Mouse (Mus musculus): Measurements from ENCODE around the gene Mosmo. TPM values are rescaled to one million over a fixed set of nuclear protein-coding genes. Genes with fewer than 3 reads are reported as not detected.
A peak's percentile ranks its signal among the peaks of the same experiment; 100 is the strongest.

The Mosmo gene
- total and polyA plus RNA-seq, 2 experiments from 2014 or later = 11.8 to 35.0 TPM

GRCm38 (mm10) chr7:120684731-120685161 is 7.3 kb downstream of the Mosmo start:
- Histone ChIP-seq H3K9me3 (ENCODE audit: low read length) (no peaks in the 10 kb centered on the region), H3K36me3 (ENCODE audit: insufficient read depth) (no peaks in the 10 kb centered on the region), H3K4me2 (ENCODE audit: low read depth) (no peak overlapping the region), H3K27ac (ENCODE audit: low read depth, low read length) (no peak overlapping the region), H3K9ac (no peak overlapping the region), H3K27me3 (ENCODE audit: insufficient read depth, low read length) (no peaks in the 10 kb centered on the region), H3K4me1 (ENCODE audit: insufficient read depth) (peaks cover 20% of the 10 kb centered on the region), H3K4me3 (ENCODE audit: low read depth, low read length) (no peak overlapping the region)
- ATAC-seq = peak; percentile 80
- TF ChIP-seq CTCF (IDR thresholded peaks at IDR 0.05; ENCODE audit: low read depth) = no peak
- DNase-seq = no peak
- 52% methylated on average over 2 of the region's 2 CpGs for WGBS

GRCm38 (mm10) chr7:120685227-120685626 is 7.8 kb downstream of the Mosmo start:
- H3K4me3 ChIP-seq (ENCODE audit: low read depth, low read length) = no peak overlapping the region
- no peak overlapping the region for H3K4me2 ChIP-seq (ENCODE audit: low read depth)
- H3K9ac ChIP-seq = no peak overlapping the region
- no peaks in the 10 kb centered on the region for H3K27me3 ChIP-seq (ENCODE audit: insufficient read depth, low read length)
- H3K36me3 ChIP-seq (ENCODE audit: insufficient read depth) = no peaks in the 10 kb centered on the region
- no peak for TF ChIP-seq CTCF (IDR thresholded peaks at IDR 0.05; ENCODE audit: low read depth)
- peaks cover 15% of the 10 kb centered on the region for H3K4me1 ChIP-seq (ENCODE audit: insufficient read depth)
- 50% methylated on average over 6 of the region's 6 CpGs for WGBS
- no peaks in the 10 kb centered on the region for H3K9me3 ChIP-seq (ENCODE audit: low read length)
- DNase-seq (peak; percentile 36), ATAC-seq (peak; percentile 49; the same call in 1 of the 2 replicates)
- H3K27ac ChIP-seq (ENCODE audit: low read depth, low read length) = no peak overlapping the region

- peak; percentile 15; the same call in 1 of the 2 replicates for TF ChIP-seq CTCF (IDR thresholded peaks at IDR 0.05; ENCODE audit: low read depth)
- 79% methylated on average over 4 of the region's 4 CpGs for WGBS
- H3K4me2 ChIP-seq (ENCODE audit: low read depth) = no peak overlapping the region
- H3K27me3 ChIP-seq (ENCODE audit: insufficient read depth, low read length) = no peaks in the 10 kb centered on the region
- H3K9me3 ChIP-seq (ENCODE audit: low read length) = no peaks in the 10 kb centered on the region
- H3K4me1 ChIP-seq (ENCODE audit: insufficient read depth) = 0 out of 2 replicates have a peak, but pooled peaks cover 5% of the 10 kb centered on the region
- H3K27ac ChIP-seq (ENCODE audit: low read depth, low read length) = no peak overlapping the region
- no peak overlapping the region for H3K4me3 ChIP-seq (ENCODE audit: low read depth, low read length)
- peaks cover 6% of the 10 kb centered on the region; the same call in 1 of the 2 replicates for H3K36me3 ChIP-seq (ENCODE audit: insufficient read depth)
- H3K9ac ChIP-seq = no peak overlapping the region
- DNase-seq = no peak
- ATAC-seq = no peak
These were observed 13.2 kb downstream of the Mosmo start for GRCm38 (mm10) chr7:120690634-120691033.

- Histone ChIP-seq H3K36me3 (ENCODE audit: insufficient read depth) (peaks cover 6% of the 10 kb centered on the region; the same call in 1 of the 2 replicates), H3K27ac (ENCODE audit: low read depth, low read length) (no peak overlapping the region), H3K27me3 (ENCODE audit: insufficient read depth, low read length) (no peaks in the 10 kb centered on the region), H3K4me1 (ENCODE audit: insufficient read depth) (no peaks in the 10 kb centered on the region), H3K9ac (no peak overlapping the region), H3K4me2 (ENCODE audit: low read depth) (no peak overlapping the region), H3K4me3 (ENCODE audit: low read depth, low read length) (no peak overlapping the region), H3K9me3 (ENCODE audit: low read length) (no peaks in the 10 kb centered on the region)
- DNase-seq (no peak), ATAC-seq (no peak)
- TF ChIP-seq CTCF (IDR thresholded peaks at IDR 0.05; ENCODE audit: low read depth) = no peak
- 94% methylated on average over 5 of the region's 5 CpGs for WGBS
These were observed 16.5 kb downstream of the Mosmo start for GRCm38 (mm10) chr7:120693831-120694375.

GRCm38 (mm10) chr7:120695196-120695595 is 17.8 kb downstream of the Mosmo start:
- WGBS = 30% methylated on average over 6 of the region's 6 CpGs

GRCm38 (mm10) chr7:120695641-120696040 is 18.2 kb downstream of the Mosmo start:
- Histone ChIP-seq H3K9me3 (ENCODE audit: low read length) (no peaks in the 10 kb centered on the region), H3K36me3 (ENCODE audit: insufficient read depth) (peaks cover 6% of the 10 kb centered on the region; the same call in 1 of the 2 replicates), H3K4me2 (ENCODE audit: low read depth) (no peak overlapping the region), H3K27ac (ENCODE audit: low read depth, low read length) (no peak overlapping the region), H3K9ac (no peak overlapping the region), H3K4me1 (ENCODE audit: insufficient read depth) (no peaks in the 10 kb centered on the region), H3K4me3 (ENCODE audit: low read depth, low read length) (no peak overlapping the region), H3K27me3 (ENCODE audit: insufficient read depth, low read length) (no peaks in the 10 kb centered on the region)
- DNase-seq = no peak
- TF ChIP-seq CTCF (IDR thresholded peaks at IDR 0.05; ENCODE audit: low read depth) = no peak
- ATAC-seq = no peak
- 52% methylated on average over 1 of the region's 1 CpGs for WGBS

More at GRCm38 (mm10) chr7:120695196-120695595, 17.8 kb downstream of the Mosmo start:
- no peaks in the 10 kb centered on the region for H3K4me1 ChIP-seq (ENCODE audit: insufficient read depth)
- no peak overlapping the region for H3K27ac ChIP-seq (ENCODE audit: low read depth, low read length)
- peaks cover 6% of the 10 kb centered on the region; the same call in 1 of the 2 replicates for H3K36me3 ChIP-seq (ENCODE audit: insufficient read depth)
- H3K9me3 ChIP-seq (ENCODE audit: low read length) = no peaks in the 10 kb centered on the region
- H3K4me2 ChIP-seq (ENCODE audit: low read depth) = no peak overlapping the region
- ATAC-seq (peak; percentile 64; the same call in 1 of the 2 replicates), DNase-seq (no peak)
- no peak for TF ChIP-seq CTCF (IDR thresholded peaks at IDR 0.05; ENCODE audit: low read depth)
- no peaks in the 10 kb centered on the region for H3K27me3 ChIP-seq (ENCODE audit: insufficient read depth, low read length)
- H3K4me3 ChIP-seq (ENCODE audit: low read depth, low read length) = no peak overlapping the region
- no peak overlapping the region for H3K9ac ChIP-seq

- no peaks in the 10 kb centered on the region for H3K9me3 ChIP-seq (ENCODE audit: low read length)
- ATAC-seq (no peak), DNase-seq (no peak)
- WGBS = 96% methylated on average over 2 of the region's 2 CpGs
- peaks cover 6% of the 10 kb centered on the region; the same call in 1 of the 2 replicates for H3K36me3 ChIP-seq (ENCODE audit: insufficient read depth)
- H3K27me3 ChIP-seq (ENCODE audit: insufficient read depth, low read length) = no peaks in the 10 kb centered on the region
- no peak overlapping the region for H3K9ac ChIP-seq
- H3K4me3 ChIP-seq (ENCODE audit: low read depth, low read length) = no peak overlapping the region
- TF ChIP-seq CTCF (IDR thresholded peaks at IDR 0.05; ENCODE audit: low read depth) = no peak
- no peak overlapping the region for H3K4me2 ChIP-seq (ENCODE audit: low read depth)
- no peaks in the 10 kb centered on the region for H3K4me1 ChIP-seq (ENCODE audit: insufficient read depth)
- H3K27ac ChIP-seq (ENCODE audit: low read depth, low read length) = no peak overlapping the region
These were observed 18.9 kb downstream of the Mosmo start for GRCm38 (mm10) chr7:120696331-120696730.
